Mouse (Mus musculus) embryonic stem cell, embryonic (primary cell): Measurements from ENCODE around the gene Lrpprc.

Experiments used
- CTCF ChIA-PET, 4 experiments: fragments of 300-600 bp in 2 of 4; fragments of 350-600 bp in 2 of 4; sonication (Branson Sonifier 250); formaldehyde crosslinking; loops; one replicate each; lab custom pipeline; 2022; ENCODE audit warnings: inconsistent platforms in 2 of 4; lab: Charles Lee
- POLR2A ChIA-PET, 4 experiments: fragments of 300-600 bp in 2 of 4; fragments of 350-600 bp in 2 of 4; sonication (Branson Sonifier 250); formaldehyde crosslinking; loops; one replicate each; lab custom pipeline; 2022; ENCODE audit warnings: antibody characterized with exemption in 4 of 4, inconsistent platforms in 1 of 4; lab: Charles Lee

Gene Lrpprc

DNA sequence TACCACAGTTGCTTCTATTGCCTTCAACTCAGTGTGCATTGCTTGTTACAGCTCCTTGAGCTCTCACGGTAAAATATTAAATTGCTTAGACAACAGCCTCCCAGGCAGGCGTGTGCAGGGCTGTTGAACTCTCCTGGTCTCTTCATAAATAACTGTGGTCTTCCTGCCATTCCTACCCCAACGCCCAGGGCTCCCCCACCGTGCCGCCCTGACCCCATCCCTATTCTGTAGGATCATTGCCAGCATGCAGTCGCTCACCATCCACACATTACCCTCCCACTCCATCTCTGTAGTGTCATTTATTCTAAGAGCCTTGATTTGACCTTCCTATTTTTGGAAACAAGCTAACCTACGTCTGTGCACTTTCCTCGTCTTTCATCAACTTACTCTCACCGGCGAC is 125.5 kb downstream of the Lrpprc start:
- CTCF ChIA-PET, result no interaction called here

DNA sequence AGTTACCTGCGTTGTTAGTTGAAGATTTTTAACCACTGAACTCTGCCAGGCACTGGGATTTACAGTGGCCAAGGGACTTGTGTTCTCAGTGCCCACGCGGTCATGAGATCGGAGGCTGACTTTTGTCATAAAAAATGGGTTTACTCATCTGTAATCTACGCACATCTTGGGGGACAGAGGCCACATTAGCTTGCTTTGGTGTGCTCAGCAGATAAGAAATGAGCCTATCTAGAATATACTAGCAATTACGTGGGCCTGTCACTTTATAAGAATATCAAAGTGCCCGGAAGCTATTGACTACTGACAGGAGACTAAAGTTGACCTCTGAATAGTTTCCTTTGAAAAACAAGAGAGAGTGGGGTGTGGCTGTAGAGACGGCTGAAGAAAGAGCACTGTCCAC is 131.6 kb downstream of the Lrpprc start:
- ChIA-PET CTCF (no interaction called here), POLR2A (interaction anchor here in 1 of 4 experiments (1.3 kb wide), 1 partner anchor 14 kb away, joined by 3 read pairs; no protein-coding TSS in a partner anchor)

More for the DNA sequence above, 125.5 kb downstream of the Lrpprc start:
- POLR2A ChIA-PET, result no interaction called here

DNA sequence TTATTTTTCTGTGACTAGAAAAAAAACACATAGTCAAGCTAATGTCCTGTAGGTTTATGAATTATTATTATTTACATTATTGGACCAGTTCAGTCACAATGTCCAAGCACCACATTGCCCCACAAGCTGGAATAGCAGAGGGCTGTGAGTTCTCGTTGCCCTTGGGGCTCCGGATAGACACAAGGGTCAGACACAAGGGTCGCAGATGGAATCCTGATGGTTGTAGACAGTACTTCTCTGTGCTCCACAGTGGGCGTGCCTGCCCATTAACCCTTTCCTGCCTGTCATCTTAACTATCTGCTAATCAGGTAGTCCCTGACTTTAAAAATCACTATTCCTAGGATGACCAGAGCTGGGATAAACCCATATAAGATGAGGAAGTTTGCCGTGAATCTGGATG is 132.4 kb downstream of the Lrpprc start:
- ChIA-PET CTCF (no interaction called here), POLR2A (interaction anchor here in 1 of 4 experiments (0.6 to 1.3 kb wide), 2 partner anchors 10 to 13 kb away, joined by 3 read pairs; no protein-coding TSS in a partner anchor)

DNA sequence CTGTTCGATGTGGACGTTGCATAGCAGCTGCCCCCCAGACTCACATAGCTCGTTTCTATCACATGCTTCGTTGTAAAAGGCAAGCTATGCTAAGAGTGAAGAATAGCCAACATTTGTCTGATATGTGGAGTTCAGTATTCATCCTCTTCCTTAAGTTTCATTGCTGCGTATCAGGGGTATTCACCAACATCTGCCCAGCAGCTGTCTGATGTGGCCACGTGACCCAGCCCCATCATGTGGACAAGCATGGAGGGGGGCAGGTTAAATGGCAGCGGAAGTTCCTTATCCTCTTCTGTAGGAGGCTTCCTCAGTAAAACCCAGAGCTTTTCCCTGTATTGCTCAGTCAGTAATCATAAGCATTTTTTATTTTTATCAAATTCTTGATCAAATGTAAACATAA is 132.8 kb downstream of the Lrpprc start:
- CTCF ChIA-PET, result no interaction called here

DNA sequence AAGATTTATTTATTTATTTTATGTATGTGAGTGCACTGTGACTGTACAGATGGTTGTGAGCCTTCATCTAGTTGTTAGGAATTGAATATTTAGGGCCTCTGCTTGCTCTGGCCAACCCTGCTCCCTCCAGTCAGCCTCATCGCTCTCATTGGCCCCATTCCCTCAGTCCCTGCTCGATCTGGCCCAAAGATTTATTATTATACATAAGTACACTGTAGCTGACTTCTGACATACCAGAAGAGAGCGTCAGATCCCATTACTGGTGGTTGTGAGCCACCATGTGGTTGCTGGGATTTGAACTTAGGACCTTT is 133.2 kb downstream of the Lrpprc start:
- CTCF ChIA-PET, result no interaction called here

More for the DNA sequence above, 132.8 kb downstream of the Lrpprc start:
- POLR2A ChIA-PET, result interaction anchor here in 1 of 4 experiments (0.6 to 1.3 kb wide), 3 partner anchors 11 to 301 kb away, joined by 3 to 8 read pairs (median 3); no protein-coding TSS in a partner anchor

DNA sequence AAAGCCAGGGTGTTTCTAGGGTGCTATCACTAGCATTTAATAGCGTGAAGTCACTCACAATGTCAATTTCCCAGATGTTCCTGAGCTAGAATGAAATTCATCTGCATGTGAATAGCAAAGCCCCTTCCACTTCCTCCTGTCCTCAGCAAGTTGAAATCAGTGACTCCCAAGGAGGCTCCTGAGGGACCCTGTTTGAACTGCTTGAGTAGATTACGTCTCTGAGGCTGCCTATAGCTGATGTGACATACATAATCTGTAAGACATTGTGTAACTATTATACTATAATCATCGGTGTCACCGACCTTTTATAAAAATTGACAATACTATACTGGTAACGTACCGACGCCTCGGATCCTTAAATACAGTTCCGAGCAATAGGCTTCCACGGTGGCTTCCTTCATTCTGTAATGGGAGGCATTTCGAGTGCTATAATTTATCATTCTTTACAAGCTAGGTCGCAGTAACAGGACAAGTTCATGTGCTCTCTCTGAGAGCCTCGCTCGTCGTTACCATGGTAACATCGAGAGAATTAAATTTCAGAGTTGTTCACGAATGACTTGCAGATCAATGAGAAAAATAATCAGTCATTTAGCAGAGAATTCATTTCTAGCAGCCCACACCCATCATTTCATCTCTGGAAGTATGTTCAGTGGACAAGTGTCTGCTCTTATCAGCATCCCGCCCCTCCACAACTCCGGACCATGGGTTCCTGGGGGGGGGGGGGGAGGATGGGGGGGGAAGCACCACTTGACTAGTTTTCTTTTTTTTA is 133.8 kb downstream of the Lrpprc start:
- ChIA-PET CTCF (interaction anchor here in 1 of 4 experiments (0.6 kb wide), 1 partner anchor 26 kb away, joined by 3 read pairs; the partner anchor contains the start of gene Abcg5), POLR2A (interaction anchor here in 2 of 4 experiments (0.5 to 1.0 kb wide), 3 partner anchors 14 to 302 kb away, joined by 5 to 8 read pairs (median 6); no protein-coding TSS in a partner anchor)

More for the DNA sequence above, 133.2 kb downstream of the Lrpprc start:
- POLR2A ChIA-PET, result interaction anchor here in 1 of 4 experiments (0.7 kb wide), 1 partner anchor 302 kb away, joined by 8 read pairs; no protein-coding TSS in a partner anchor

DNA sequence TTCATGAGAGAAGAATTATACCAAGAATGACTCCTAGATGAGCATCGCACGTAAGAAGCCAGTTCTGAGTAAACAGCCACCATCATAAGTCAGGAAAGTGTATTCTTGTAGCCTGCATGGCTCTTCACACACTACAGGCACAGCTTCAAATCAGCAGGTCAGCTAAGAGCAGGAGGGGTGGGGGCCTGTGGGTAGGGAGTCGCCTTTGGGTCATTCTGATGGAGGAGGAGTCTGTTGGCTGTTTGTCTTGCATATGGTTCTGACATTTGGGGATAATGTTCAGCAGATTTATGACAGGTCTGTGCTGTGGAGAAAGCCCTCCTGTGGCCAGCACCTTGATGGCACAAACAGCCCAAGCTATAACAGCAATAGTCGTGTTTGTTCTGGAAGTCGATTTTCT is 134.4 kb downstream of the Lrpprc start:
- ChIA-PET CTCF (interaction anchor here in 1 of 4 experiments (0.6 kb wide), 1 partner anchor 27 kb away, joined by 3 read pairs; the partner anchor contains the start of gene Abcg5), POLR2A (interaction anchor here in 2 of 4 experiments (0.5 to 1.0 kb wide), 2 partner anchors 13 to 76 kb away, joined by 5 to 6 read pairs; no protein-coding TSS in a partner anchor)
